Mouse (Mus musculus) CH12.LX (cell line): Measurements from ENCODE around the gene Cmah. TPM values are rescaled to one million over a fixed set of nuclear protein-coding genes. Genes with fewer than 3 reads are reported as not detected.

Source experiments
- DNase-seq: peaks from one replicate; pipeline ENCODE4 v3.0.0-alpha.2; 2013; ENCODE audit errors: extremely low read depth
- H3K27ac ChIP-seq: 2 replicates; pipeline ENCODE4 v1.5.1; 2012; ENCODE audit warnings: low read depth, mild to moderate bottlenecking, control low read depth, moderate library complexity; ENCODE audit not compliant: insufficient read depth
- H3K27me3 ChIP-seq: replicated peaks from 2 replicates; pipeline ENCODE3; 2012; ENCODE audit warnings: inconsistent platforms
- H3K36me3 ChIP-seq, 2 experiments: replicated peaks in 1 of 2; 2 replicates each; pipeline versions ENCODE3 to v1.6.1; 2012; ENCODE audit warnings: inconsistent platforms in 1 of 2, low read length in 1 of 2, mild to moderate bottlenecking in 1 of 2, mixed read lengths in 1 of 2, moderate library complexity in 1 of 2; ENCODE audit not compliant: control insufficient read depth in 1 of 2, insufficient read depth in 1 of 2
- H3K4me1 ChIP-seq, 2 experiments: 2 replicates each; pipeline ENCODE4 v1.6.1; 2012; ENCODE audit warnings: inconsistent platforms in 1 of 2, moderate library complexity in 1 of 2; ENCODE audit not compliant: insufficient read depth in 2 of 2, control insufficient read depth in 1 of 2
- H3K4me2 ChIP-seq: 2 replicates; pipeline ENCODE4 v1.6.1; 2012; ENCODE audit warnings: low read depth, mild to moderate bottlenecking, control low read depth; ENCODE audit not compliant: poor library complexity, insufficient read depth, severe bottlenecking
- H3K4me3 ChIP-seq, 3 experiments: fragments of 150-350 bp in 1 of 3; sonication (generic) in 1 of 3; replicated peaks in 1 of 3; 2 replicates each; pipeline versions ENCODE3 to v1.5.1; 2011 to 2012; ENCODE audit warnings: low read depth in 2 of 3, low read length in 2 of 3, mild to moderate bottlenecking in 2 of 3, moderate library complexity in 2 of 3, control low read depth in 1 of 3, improper control_type of control experiment in 1 of 3, inconsistent platforms in 1 of 3, mixed read lengths in 1 of 3; ENCODE audit not compliant: poor library complexity in 1 of 3
- H3K79me2 ChIP-seq: replicated peaks from 2 replicates; pipeline ENCODE4 v1.6.1; 2012; ENCODE audit warnings: mild to moderate bottlenecking, moderate library complexity; ENCODE audit not compliant: control insufficient read depth, poor library complexity, insufficient read depth, severe bottlenecking; ENCODE audit errors: extremely low read depth
- H3K9ac ChIP-seq: 2 replicates; pipeline ENCODE4 v1.6.1; 2012; ENCODE audit warnings: low read depth, mild to moderate bottlenecking, control low read depth, moderate library complexity; ENCODE audit not compliant: insufficient read depth
- H3K9me3 ChIP-seq: replicated peaks from 2 replicates; pipeline ENCODE3; 2012; ENCODE audit warnings: low read length, inconsistent platforms, mixed read lengths
- CHD2 ChIP-seq: IDR thresholded peaks from 2 replicates; pipeline ENCODE4 v1.6.1; 2011; ENCODE audit warnings: low read length, improper control_type of control experiment
- CTCF ChIP-seq, 2 experiments: IDR thresholded peaks in 1 of 2; conservative IDR thresholded peaks in 1 of 2; 2 replicates each; pipeline ENCODE4 v1.5.1; 2011 to 2012; ENCODE audit warnings: low read depth in 2 of 2, low read length in 2 of 2, improper control_type of control experiment in 1 of 2, inconsistent platforms in 1 of 2, mild to moderate bottlenecking in 1 of 2, moderate library complexity in 1 of 2
- E2F4 ChIP-seq: IDR thresholded peaks from 2 replicates; pipeline ENCODE4 v1.6.1; 2011; ENCODE audit warnings: low read depth, low read length, improper control_type of control experiment; ENCODE audit not compliant: insufficient replicate concordance
- ELF1 ChIP-seq: IDR thresholded peaks from 2 replicates; pipeline ENCODE4 v1.6.1; 2014; ENCODE audit warnings: low read depth, mild to moderate bottlenecking, inconsistent platforms, low read length, improper control_type of control experiment
- HCFC1 ChIP-seq: IDR thresholded peaks from 2 replicates; pipeline ENCODE4 v1.6.1; 2012; ENCODE audit warnings: low read depth, mild to moderate bottlenecking, inconsistent platforms, low read length, improper control_type of control experiment
- JUND ChIP-seq: conservative IDR thresholded peaks from 2 replicates; pipeline ENCODE4 v1.6.1; 2011; ENCODE audit warnings: low read depth, low read length, improper control_type of control experiment
- KAT2A ChIP-seq: IDR thresholded peaks from 2 replicates; pipeline ENCODE4 v1.6.1; 2012; ENCODE audit warnings: low read length, improper control_type of control experiment, inconsistent platforms; ENCODE audit not compliant: insufficient replicate concordance
- MAX ChIP-seq: IDR thresholded peaks from 2 replicates; pipeline ENCODE4 v1.6.1; 2011; ENCODE audit warnings: low read length, improper control_type of control experiment
- MXI1 ChIP-seq: IDR thresholded peaks from 2 replicates; pipeline ENCODE4 v1.6.1; 2011; ENCODE audit warnings: mild to moderate bottlenecking, low read depth, low read length, improper control_type of control experiment
- POLR2AphosphoS2 ChIP-seq: IDR thresholded peaks from 2 replicates; pipeline ENCODE4 v1.6.1; 2011; ENCODE audit warnings: low read depth, low read length, improper control_type of control experiment
- RAD21 ChIP-seq: IDR thresholded peaks from 2 replicates; pipeline ENCODE4 v1.6.1; 2011; ENCODE audit warnings: low read depth, mild to moderate bottlenecking, low read length, improper control_type of control experiment, moderate library complexity
- RCOR1 ChIP-seq: conservative IDR thresholded peaks from 2 replicates; pipeline ENCODE4 v1.6.1; 2012; ENCODE audit warnings: low read depth, mild to moderate bottlenecking, inconsistent platforms, low read length, improper control_type of control experiment
- SIN3A ChIP-seq: IDR thresholded peaks from 2 replicates; pipeline ENCODE4 v1.6.1; 2012; ENCODE audit warnings: low read length, improper control_type of control experiment, inconsistent platforms
- TCF12 ChIP-seq: IDR thresholded peaks from 2 replicates; pipeline ENCODE4 v1.6.1; 2014; ENCODE audit warnings: low read depth, mild to moderate bottlenecking, inconsistent platforms, low read length, improper control_type of control experiment
- UBTF ChIP-seq: IDR thresholded peaks from 2 replicates; pipeline ENCODE4 v1.6.1; 2012; ENCODE audit warnings: low read depth, mild to moderate bottlenecking, inconsistent platforms, low read length, improper control_type of control experiment, moderate library complexity
- USF1 ChIP-seq: IDR thresholded peaks from 2 replicates; pipeline ENCODE4 v1.6.1; 2014; ENCODE audit warnings: low read depth, mild to moderate bottlenecking, inconsistent platforms, low read length, improper control_type of control experiment
- USF2 ChIP-seq: conservative IDR thresholded peaks from 2 replicates; pipeline ENCODE4 v1.6.1; 2011; ENCODE audit warnings: low read depth, low read length, improper control_type of control experiment
- ZC3H11A ChIP-seq: IDR thresholded peaks from 2 replicates; pipeline ENCODE4 v1.6.1; 2012; ENCODE audit warnings: low read depth, mild to moderate bottlenecking, inconsistent platforms, low read length, improper control_type of control experiment
- ZKSCAN1 ChIP-seq: IDR thresholded peaks from 2 replicates; pipeline ENCODE4 v1.6.1; 2012; ENCODE audit warnings: low read depth, inconsistent platforms, low read length, improper control_type of control experiment, borderline replicate concordance
- dilution Hi-C: fragments of 300-500 bp; cut with MboI; formaldehyde crosslinking; loops from 2 replicates; pipeline ENCODE4 v1.14.3; 2020; ENCODE audit warnings: low sequenced_read_pairs; ENCODE audit not compliant: extremely low pct_unique_long_range_greater_than_20kb, extremely low pct_ligation_motif_present
- in situ Hi-C: fragments of 300-500 bp; cut with MboI; formaldehyde crosslinking; loops from 3 replicates; pipeline ENCODE4 v1.14.3; 2019; ENCODE audit warnings: low sequenced_read_pairs, low pct_ligation_motif_present, low pct_unique_long_range_greater_than_20kb, mixed read lengths
- polyA plus RNA-seq: library from polyadenylated mRNA; unstranded; fragments of >175 nt; gene quantifications from 2 replicates; pipeline ENCODE4 v1.2.1, GENCODE M21; 2012; ENCODE audit warnings: low read depth; ENCODE audit not compliant: insufficient read length
- total RNA-seq, 2 experiments: library from RNA; depleted of rRNA; stranded (reverse); fragments of 300-350 nt in 1 of 2; fragments of >200 nt in 1 of 2; gene quantifications; 2 replicates each; pipeline ENCODE4 v1.2.3; 2012 to 2014

Cmah gene
- total and polyA plus RNA-seq, 3 experiments, result 5.0 to 17.4 (median 5.5) TPM

DNA sequence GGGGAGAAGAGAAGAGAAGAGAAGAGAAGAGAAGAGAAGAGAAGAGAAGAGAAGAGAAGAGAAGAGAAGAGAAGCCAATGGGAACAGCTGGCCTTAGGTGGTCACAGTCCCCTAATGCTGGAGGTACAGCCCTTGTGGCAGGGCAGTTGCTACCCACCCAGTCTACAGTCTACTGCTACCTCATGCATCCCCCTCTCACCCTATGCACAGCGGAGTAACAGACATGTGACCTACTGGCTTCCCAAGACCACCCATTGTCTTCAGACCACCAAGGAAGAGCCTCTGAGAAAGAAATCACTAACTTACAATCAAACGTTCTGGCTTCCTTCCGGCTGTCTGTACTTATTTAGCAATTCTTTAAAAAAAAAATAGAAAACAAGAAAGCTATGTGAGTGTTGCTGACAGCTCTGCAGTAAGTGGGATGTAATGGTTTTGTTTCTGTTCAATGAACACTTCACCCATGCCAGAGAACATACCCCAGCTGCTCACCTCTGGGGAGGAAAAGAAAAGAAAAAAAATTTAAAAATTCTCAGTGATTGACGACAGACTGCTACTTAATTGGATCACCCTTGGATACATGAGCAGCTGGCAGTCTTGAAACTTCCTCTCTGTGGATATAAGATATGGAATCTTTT is 196.5 kb downstream of the Cmah start:
- no peak overlapping the region for H3K4me2 ChIP-seq
- dilution Hi-C loops, result no loop called here
- H3K36me3 ChIP-seq, result peaks cover under 1 to 66% of the 10 kb centered on the region in 2 experiments
- in situ Hi-C loops, result no loop called here
- no peak overlapping the region for H3K9ac ChIP-seq
- DNase-seq, result no peak
- no peak overlapping the region for H3K27ac ChIP-seq
- H3K4me3 ChIP-seq, result no peak overlapping the region
- H3K27me3 ChIP-seq, result no peaks in the 10 kb centered on the region
- no peaks in the 10 kb centered on the region for H3K79me2 ChIP-seq
- no peak for TF ChIP-seq CTCF (conservative IDR thresholded peaks at IDR 0.05 in 1 of 2, IDR thresholded peaks at IDR 0.05 in 1 of 2; ENCODE audit: low read depth in 2 of 2, low read length in 2 of 2)
- TF ChIP-seq ZC3H11A, result no peak
- no peak for TF ChIP-seq USF2
- no peak for TF ChIP-seq ELF1
- TF ChIP-seq, all 38 proteins: peak for 0
- peaks cover 3 to 26% of the 10 kb centered on the region in 2 experiments; a peak in 3 of 4 replicates for H3K4me1 ChIP-seq
- peaks cover 3% of the 10 kb centered on the region for H3K9me3 ChIP-seq

DNA sequence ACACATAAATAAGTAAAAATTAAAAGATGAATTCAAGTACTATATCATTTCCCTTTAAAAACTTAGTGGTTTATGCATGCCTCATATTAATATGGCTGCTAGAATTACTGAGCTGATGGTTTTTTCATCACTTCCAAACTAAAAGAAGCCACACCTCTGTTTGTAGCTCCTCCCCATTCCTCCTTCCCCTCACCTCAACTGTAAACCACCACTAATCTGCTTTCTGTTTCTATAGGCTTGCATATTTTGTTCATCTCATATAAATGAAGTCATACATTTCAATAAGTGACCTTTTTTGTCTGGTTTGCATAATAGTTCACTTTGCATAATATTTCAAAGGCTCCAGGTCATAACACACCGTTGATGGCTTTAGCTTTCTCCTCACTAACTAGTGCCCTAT is 197.3 kb downstream of the Cmah start:
- in situ Hi-C loops, result no loop called here
- Histone ChIP-seq H3K9ac (no peak overlapping the region), H3K27ac (no peak overlapping the region), H3K4me3 (no peak overlapping the region), H3K4me1 (peaks cover 3 to 22% of the 10 kb centered on the region in 2 experiments; a peak in 3 of 4 replicates), H3K27me3 (no peaks in the 10 kb centered on the region), H3K9me3 (peaks cover 3% of the 10 kb centered on the region), H3K36me3 (peaks cover 3 to 70% of the 10 kb centered on the region in 2 experiments), H3K4me2 (no peak overlapping the region), H3K79me2 (no peaks in the 10 kb centered on the region)
- dilution Hi-C loops, result no loop called here
- no peak for TF ChIP-seq POLR2AphosphoS2
- no peak for TF ChIP-seq SIN3A
- TF ChIP-seq MAX, result no peak
- no peak for TF ChIP-seq USF1
- no peak for TF ChIP-seq JUND
- TF ChIP-seq RCOR1, result no peak
- TF ChIP-seq TCF12, result no peak
- TF ChIP-seq CHD2, result no peak
- no peak for DNase-seq

DNA sequence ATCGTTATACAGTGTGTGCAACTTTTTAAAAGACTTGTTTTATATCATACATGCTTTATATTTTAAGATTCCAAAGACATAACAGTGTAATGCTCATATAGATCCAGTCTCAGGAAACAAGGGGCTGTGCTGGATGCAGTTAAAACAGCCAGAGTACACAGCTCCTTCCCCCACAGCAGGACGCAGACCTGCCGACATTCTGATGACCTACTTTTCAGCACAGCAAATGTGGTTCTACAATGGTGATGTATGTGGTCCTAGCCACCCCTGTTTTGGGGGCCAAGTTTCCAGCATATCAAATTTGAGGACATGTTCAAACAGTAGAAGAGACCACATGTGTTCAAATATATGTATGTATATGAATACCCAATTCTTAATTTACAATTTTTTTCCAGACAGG is 198.3 kb downstream of the Cmah start:
- no peak overlapping the region for H3K9ac ChIP-seq
- in situ Hi-C loops, result no loop called here
- no peak overlapping the region for H3K4me3 ChIP-seq
- no peak for TF ChIP-seq MXI1
- TF ChIP-seq UBTF, result no peak
- no peak for TF ChIP-seq JUND
- TF ChIP-seq HCFC1, result no peak
- no peak for TF ChIP-seq KAT2A
- no peak for TF ChIP-seq E2F4
- TF ChIP-seq RAD21, result no peak
- no peak for TF ChIP-seq ZKSCAN1
- no peak for TF ChIP-seq TCF12
- TF ChIP-seq, all 38 proteins: peak for 0
- Histone ChIP-seq H3K36me3 (peaks cover 3 to 61% of the 10 kb centered on the region in 2 experiments), H3K4me2 (no peak overlapping the region), H3K4me1 (peaks cover 3 to 22% of the 10 kb centered on the region in 2 experiments; a peak in 3 of 4 replicates), H3K79me2 (no peaks in the 10 kb centered on the region), H3K27me3 (no peaks in the 10 kb centered on the region), H3K27ac (no peak overlapping the region), H3K9me3 (peaks cover 3% of the 10 kb centered on the region)
- dilution Hi-C loops, result no loop called here
- no peak for DNase-seq
